In the genomic region with DNA sequence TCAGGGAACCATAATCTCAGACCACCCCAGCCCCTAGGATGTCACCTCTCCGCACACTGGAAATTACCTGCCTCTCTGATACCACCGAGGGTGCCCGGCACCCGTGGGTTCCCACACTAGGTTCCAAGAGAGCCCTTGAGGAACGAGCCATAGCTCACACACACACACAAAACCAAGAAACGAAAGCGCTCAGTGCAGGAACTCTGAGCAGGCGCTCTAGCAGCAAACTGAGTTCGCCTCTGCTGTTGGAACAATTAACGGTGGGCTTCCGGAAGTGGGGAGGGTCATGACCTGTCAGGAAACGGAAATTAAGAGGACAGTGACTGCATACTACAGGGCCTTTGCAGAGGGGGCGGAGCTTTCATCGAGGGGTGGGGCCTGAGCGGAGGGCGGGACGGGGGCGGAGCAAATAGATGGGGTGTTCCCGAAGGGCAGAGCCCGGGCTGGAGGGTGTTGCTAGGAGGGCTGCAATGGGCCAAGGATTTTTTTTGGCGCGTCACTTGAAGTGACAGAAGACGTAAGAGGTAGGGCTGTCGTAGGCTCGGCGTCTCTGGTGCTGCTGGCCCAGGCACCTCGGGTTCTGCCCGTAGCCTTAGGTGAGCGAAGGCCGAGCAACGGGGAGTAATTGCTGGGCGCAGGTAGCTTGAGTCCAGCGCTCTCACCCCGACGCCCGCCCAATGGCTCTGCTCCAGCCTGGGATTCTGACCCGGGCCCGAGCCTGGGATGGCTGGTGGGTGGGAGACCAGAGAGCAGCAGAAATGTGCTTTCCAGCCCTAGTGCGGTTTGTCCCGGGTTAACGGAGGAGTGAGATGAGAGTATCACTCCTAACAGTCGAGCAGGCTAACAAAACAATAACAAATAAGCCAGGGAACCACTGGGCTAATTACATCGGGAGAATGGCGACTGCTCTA, we compare ENCODE assay signal across 8 mouse cellular contexts. TPM values are rescaled to one million over a fixed set of nuclear protein-coding genes. Genes with fewer than 3 reads are reported as not detected.
DNase-seq lines count a peak whose midpoint lies in the region; ATAC-seq and TF ChIP-seq lines count a peak whose summit lies in the region.

No protein-coding gene starts in this region.

- H3K4me3 ChIP-seq in lung, embryonic 14.5 days (ENCODE audit: low read depth, low read length), result peak overlapping the region; percentile 55
- peak overlapping the region; percentile 63 for H3K4me3 ChIP-seq in olfactory bulb, adult 2 months (ENCODE audit: insufficient read depth, low read depth, low read length)

- peak; percentile 93 for DNase-seq in MEL-GATA-1-ER (ENCODE audit: extremely low read depth, low read depth)
- DNase-seq in cerebellum, adult 8-10 months, result peak; percentile 82
- DNase-seq in forelimb bud, embryonic 11.5 days (ENCODE audit: low read depth, low spot score), result peak; percentile 90
- peak; percentile 75 to 81 for DNase-seq in layer of hippocampus, adult 8-10 months (ENCODE audit: low spot score in 2 of 2)
- peak; percentile 92 for DNase-seq in lung, embryonic 14.5 days
- DNase-seq in thymus, adult 18-20 months, result peak; percentile 81 to 89

- peak overlapping the region; percentile 77 for H3K27ac ChIP-seq in lung, embryonic 14.5 days (ENCODE audit: low read depth)
- peak overlapping the region; percentile 43 for H3K27ac ChIP-seq in olfactory bulb, adult 2 months (ENCODE audit: insufficient read depth, low read depth, low read length)

- peak overlapping the region; percentile 86 for H3K4me2 ChIP-seq in lung, embryonic 14.5 days

- no peaks in the 10 kb centered on the region for H3K27me3 ChIP-seq in lung, embryonic 14.5 days (ENCODE audit: insufficient read depth, low read length)

- no peak for TF ChIP-seq CTCF in lung, embryonic 14.5 days (IDR thresholded peaks at IDR 0.05; ENCODE audit: low read depth)
- TF ChIP-seq CTCF in olfactory bulb, adult 2 months (IDR thresholded peaks at IDR 0.05; ENCODE audit: insufficient read depth, low read depth, low read length), result no peak

- no peaks in the 10 kb centered on the region for H3K36me3 ChIP-seq in lung, embryonic 14.5 days (ENCODE audit: insufficient read depth)

- H3K9me3 ChIP-seq in lung, embryonic 14.5 days (ENCODE audit: low read depth, low read length), result no peaks in the 10 kb centered on the region

- peak; percentile 91 to 92 for ATAC-seq in hematopoietic stem cell, adult 5-6 weeks (replicated peaks in 1 of 2; ENCODE audit: insufficient read depth in 1 of 2, low FRiP score in 2 of 2, low TSS enrichment in 1 of 2, low read depth in 1 of 2, poor library complexity in 2 of 2, severe bottlenecking in 2 of 2)
- ATAC-seq in lung, embryonic 14.5 days (ENCODE audit: insufficient read depth), result peak; percentile 98

- WGBS in lung, embryonic 14.5 days, result 2% methylated on average over 44 of the region's 44 CpGs
- under 1% methylated on average over 44 of the region's 44 CpGs for WGBS in olfactory bulb, adult 2 months

- H3K9ac ChIP-seq in lung, embryonic 14.5 days, result peak overlapping the region; percentile 60

- H3K4me1 ChIP-seq in lung, embryonic 14.5 days (ENCODE audit: insufficient read depth), result no peaks in the 10 kb centered on the region; the same call in 1 of the 2 replicates
- peaks cover 10% of the 10 kb centered on the region; the same call in 1 of the 2 replicates for H3K4me1 ChIP-seq in olfactory bulb, adult 2 months (ENCODE audit: control insufficient read depth, insufficient read depth, low read length)

- TF ChIP-seq POLR2A in olfactory bulb, adult 2 months (IDR thresholded peaks at IDR 0.05; ENCODE audit: insufficient read depth, low read depth, low read length), result peak; percentile 51

RNA-seq across cellular contexts. Expression of a gene that starts 20.2 kb away (rescaled TPM):
- total RNA-seq in hematopoietic stem cell, adult 5-6 weeks (2017), result 46.4 and 55.3 TPM in 2 replicates
- 10 to 100 TPM; 44.9 to 54.0 (median 48.4) TPM for total RNA-seq in layer of hippocampus, adult 8-10 months (2022)
- polyA plus RNA-seq in lung, embryonic 14.5 days (2014; fragmentation: Nextera tagmentation; extraction: Ambion mirVana), result 73.3 and 73.6 TPM in 2 replicates
- not detected in 2 replicates for polyA plus RNA-seq in olfactory bulb, adult 2 months (2012; ENCODE audit: insufficient read depth, insufficient read length, low replicate concordance, missing spikeins)

RNA-seq across cellular contexts. Expression of a gene that starts 58.9 kb away (rescaled TPM):
- 55.1 and 57.3 TPM in 2 replicates for total RNA-seq in hematopoietic stem cell, adult 5-6 weeks (2017)
- total RNA-seq in layer of hippocampus, adult 8-10 months (2022), result 10 to 100 TPM in 3 of 4 experiments, 1 to 10 TPM in 1; 9.6 to 18.3 (median 14.3) TPM
- polyA plus RNA-seq in lung, embryonic 14.5 days (2014; fragmentation: Nextera tagmentation; extraction: Ambion mirVana), result 32.8 and 36.4 TPM in 2 replicates
- not detected in 2 replicates for polyA plus RNA-seq in olfactory bulb, adult 2 months (2012; ENCODE audit: insufficient read depth, insufficient read length, low replicate concordance, missing spikeins)

Comparison
In these comparisons a context has a peak if more than half of its experiments do, and no peak if none do; other contexts are left out.
1. Peak in every context shown above with its lines: DNase-seq, ATAC-seq, H3K4me3 ChIP-seq and H3K27ac ChIP-seq.